Mouse (Mus musculus) lung, adult 2 months (tissue): Measurements from ENCODE around the gene Lgsn.

Source experiments
- CTCF ChIP-seq: fragments of 200-500 bp; IDR thresholded peaks from 2 replicates; pipeline ENCODE4 v1.5.1; 2011; ENCODE audit warnings: mild to moderate bottlenecking, low read length, control low read depth; ENCODE audit not compliant: insufficient read depth
- POLR2A ChIP-seq: fragments of 200-500 bp; IDR thresholded peaks from 2 replicates; pipeline ENCODE4 v1.6.1; 2011; ENCODE audit warnings: low read depth, mild to moderate bottlenecking, control low read depth, low read length, borderline replicate concordance; ENCODE audit errors: extremely low read depth

- TF ChIP-seq CTCF: no peak
- no peak for TF ChIP-seq POLR2A
Measured at GRCm38 (mm10) chr1:31143571-31143970, 32.6 kb upstream of the Lgsn start.
